Mouse (Mus musculus): ENCODE data around the gene Smtn.

- TF ChIP-seq EP300 (IDR thresholded peaks at IDR 0.05; ENCODE audit: insufficient read depth, low read depth, low read length) (no peak), CTCF (IDR thresholded peaks at IDR 0.05; ENCODE audit: low read depth, low read length) (no peak), POLR2A (IDR thresholded peaks at IDR 0.05; ENCODE audit: insufficient read depth, low read length) (no peak)
Measured at GRCm38 (mm10) chr11:3510321-3510720, 30.1 kb downstream of the Smtn start.

Measured in ES-Bruce4 (cell line).